Mouse (Mus musculus): ENCODE measurements around the gene Trnt1.

Gene Trnt1

DNA sequence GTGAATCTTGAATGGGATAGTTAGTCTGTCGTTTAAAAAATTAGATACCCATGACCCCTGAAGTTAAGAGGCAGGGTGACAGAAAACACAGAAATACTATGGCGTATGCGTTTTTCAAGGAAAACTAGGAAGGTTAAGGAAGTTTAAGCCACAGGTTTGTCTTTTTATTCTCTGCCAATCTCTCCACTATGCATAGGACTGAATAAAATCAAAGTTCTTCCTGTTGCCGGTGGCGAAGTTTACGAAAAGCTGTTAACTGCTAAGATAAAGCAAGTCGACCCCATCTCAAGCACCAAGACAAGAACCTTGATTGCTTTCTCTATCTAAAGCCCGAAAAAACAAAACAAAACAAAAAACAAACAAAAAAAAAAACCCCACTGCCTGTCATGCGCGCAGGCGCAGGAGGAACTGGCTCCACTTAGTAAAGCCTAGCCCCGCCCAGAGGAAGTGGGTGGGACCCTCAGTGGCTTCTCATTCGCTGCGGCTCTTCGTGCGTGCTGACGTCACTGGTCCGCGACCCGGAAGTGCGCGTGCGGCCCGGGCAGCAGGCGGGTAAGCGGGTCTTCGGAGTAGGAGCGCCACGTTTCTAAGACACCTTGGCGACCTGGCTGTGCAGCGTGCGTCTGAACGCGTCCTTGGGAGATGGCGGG, at the start of gene Trnt1:
Trnt1 (plus strand) TSS at position 481 of the 650 bp plus-strand sequence.
- DNase-seq (ENCODE audit: low spot score): peak; percentile 98

GRCm38 (mm10) chr6:106725642-106726041, 43.3 kb upstream of the Trnt1 start:
- DNase-seq (ENCODE audit: low spot score): no peak

DNA sequence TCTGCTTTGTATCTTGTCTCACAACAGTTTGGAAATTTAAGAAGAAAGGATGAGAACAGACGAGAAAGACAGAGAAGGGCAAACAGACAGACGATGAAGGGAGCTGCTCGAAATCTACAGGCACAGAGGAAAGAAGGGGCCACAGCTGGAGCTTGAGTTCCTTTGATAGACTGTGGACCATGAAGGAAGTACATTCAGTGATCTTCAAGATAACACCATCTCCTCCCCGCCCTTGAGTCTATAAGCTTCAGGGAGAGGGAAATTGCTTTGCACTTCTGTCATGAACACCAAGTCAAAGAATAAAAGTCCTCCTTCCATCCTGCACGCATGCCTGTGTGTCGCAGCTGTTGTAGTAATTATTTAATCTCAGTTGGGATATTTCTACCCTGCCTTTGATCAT, 42.8 kb upstream of the Trnt1 start:
- DNase-seq (ENCODE audit: low spot score): no peak

GRCm38 (mm10) chr6:106727703-106728102, 41.2 kb upstream of the Trnt1 start:
- DNase-seq (ENCODE audit: low spot score): no peak

- no peak for DNase-seq (ENCODE audit: low spot score)
Observed at GRCm38 (mm10) chr6:106729682-106730314, 39.1 kb upstream of the Trnt1 start.

DNA sequence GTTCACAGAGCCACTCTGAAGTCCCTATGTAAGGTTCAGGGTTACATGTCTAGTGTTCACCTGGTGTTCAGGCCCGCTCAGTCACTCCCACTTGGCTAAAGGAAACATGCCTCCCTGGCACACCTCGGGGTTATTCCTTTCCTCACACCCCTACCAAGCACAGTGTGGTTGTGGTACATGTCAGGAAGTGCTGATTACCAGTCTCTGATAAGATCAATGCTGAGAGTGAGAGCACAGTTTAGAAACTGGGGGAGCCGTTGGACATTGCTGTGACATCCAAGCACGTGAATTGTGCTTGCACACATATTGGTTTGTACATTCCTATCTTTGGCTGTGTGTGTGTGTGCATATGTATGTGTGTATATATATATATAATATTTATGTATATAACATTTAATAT, 36.4 kb upstream of the Trnt1 start:
- no peak for DNase-seq (ENCODE audit: low spot score)

DNA sequence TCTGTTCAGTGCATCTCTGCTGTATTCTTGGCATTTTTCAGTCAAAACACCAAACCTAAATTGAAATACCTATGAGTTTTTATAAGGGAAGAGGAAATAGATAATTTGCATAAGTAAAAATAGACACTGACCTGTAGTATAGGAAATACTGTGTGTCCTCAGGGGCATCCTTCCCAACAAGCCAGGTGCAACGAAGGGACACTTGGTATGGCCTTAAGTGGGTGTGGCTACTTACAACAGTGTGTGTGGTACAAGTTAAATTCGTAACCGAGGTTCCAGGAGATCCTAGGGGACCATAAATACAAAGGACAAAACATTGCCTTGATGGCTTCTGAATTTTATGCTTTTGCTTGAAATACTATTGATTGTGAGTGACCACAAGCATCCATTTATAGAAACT, 30.7 kb upstream of the Trnt1 start:
- DNase-seq (ENCODE audit: low spot score): no peak

DNA sequence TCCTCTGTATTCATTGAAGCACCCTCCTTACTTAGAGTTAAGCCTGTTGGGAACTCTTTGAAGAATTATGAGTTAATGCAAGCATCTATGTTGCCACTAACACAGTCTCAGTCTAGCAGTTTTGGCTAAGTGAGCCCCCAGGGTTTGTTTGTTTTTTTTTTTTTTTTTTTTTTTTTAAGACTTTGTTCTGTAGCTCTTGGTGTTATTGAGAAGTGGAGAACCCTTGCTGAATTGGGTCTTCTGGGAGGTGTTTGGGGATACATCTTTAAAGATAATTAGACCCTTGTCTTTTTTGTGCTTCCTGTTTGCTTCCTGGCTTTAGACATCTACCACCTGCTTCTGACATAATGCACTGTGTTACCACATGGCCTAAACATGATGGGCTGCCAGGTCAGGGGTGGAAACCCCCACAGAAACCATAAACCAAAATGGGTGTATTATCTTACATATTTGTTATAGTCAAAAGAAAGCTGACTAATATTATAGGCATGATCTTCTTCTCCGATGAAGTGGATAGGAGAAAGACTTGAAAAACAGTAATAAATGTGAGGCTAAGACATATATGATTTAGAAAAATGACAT, 28.6 kb upstream of the Trnt1 start:
- DNase-seq (ENCODE audit: low spot score): no peak

DNA sequence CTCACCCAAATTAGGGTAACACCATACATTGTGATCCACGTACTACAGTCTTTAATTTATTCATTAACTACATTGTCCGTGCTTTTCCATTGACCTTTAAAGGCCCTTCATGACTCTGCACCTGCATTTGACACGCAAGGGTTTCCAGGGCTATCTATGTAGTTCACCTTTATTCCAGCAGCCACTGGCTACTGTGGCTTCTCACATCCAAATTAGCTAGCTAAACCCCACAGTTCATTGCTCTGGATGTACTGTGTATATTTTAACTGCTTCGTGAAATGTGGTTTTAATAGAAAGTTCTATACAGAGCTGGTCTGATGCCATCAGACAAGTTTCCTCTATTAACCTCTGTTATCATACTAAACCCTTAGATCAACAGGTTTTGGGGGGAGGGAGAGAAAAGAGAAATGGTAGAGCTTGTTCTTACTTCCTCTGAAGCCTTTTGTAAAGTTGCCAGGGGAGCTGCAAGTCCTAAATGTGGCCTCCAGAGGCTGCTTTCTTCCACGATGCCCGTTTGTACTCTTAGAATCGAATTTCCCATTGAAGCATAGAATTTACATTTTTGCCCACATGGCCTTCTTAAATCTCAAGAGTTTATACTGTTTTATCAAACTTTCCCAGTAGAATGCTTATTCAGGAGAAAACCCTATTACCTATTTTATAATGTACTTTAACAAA, 25.2 kb upstream of the Trnt1 start:
- no peak for DNase-seq (ENCODE audit: low spot score)

DNA sequence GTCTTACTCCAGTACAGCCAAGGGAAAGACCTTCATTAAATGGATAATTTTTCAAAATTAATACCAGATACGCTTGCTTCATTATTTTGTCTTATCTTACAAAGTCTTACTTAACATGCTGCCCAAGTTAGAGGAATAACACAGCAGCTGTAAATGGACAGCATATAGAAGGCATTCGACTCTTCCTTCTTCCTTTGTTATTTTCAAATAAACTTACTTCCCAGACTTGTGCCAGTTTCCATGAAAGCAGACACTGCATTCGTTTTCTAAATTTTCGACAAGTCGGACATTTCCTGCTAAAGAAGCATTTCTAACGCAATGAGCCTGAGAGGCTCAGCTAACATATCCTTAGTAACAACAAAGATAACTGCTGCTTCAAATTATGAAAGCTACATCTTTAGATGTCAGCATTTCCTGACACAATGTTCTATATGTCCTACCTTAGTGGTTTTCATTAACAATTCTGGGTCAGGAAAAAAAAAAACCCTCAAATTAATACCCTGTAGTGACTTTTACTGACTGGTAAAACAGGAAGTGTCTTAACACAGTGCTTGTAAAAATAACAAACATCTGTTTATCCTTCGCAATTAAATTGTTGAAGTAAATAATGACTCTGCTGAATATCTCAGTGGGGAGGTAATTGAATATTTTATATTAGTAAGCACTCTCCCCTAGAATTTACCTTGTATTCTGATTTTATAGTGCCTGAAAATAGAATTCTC, 23.1 kb upstream of the Trnt1 start:
- DNase-seq (ENCODE audit: low spot score): no peak

DNA sequence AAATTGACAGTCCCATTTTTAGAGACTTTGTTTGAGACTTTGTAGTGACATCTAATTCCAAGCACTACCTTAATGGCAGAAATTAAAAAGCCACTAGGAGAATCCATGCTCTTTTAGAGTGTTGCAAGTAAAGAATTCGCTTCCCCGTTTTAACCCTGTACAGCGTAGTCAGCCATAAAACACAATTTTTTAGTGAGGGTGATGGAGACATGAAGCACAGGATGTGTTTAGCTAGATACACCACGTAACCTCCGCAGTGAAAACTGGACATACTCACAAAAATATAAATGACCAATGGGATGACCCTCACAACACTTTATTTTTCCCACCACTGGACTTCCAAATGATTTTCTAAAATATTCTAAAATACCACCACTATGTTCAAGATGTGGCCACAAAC, 21.7 kb upstream of the Trnt1 start:
- DNase-seq (ENCODE audit: low spot score): no peak

DNA sequence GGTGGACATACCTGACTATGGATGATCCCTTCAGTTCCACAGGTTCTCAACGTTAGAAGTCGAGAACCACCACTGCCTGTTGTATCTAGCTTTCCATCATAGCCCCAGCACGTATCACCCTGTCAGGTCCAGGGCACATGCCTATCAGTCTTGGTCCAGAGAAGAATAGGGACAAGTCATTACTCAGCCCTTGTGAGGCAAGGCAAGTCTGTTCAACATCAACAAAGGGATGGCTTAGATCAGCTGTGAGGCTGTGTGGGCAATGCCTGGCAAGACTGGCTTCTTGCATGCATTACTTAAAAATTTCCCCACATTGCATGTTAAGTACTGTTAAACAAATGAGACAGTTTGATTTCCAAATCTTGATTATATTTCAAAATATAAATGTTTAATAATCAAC, 21.1 kb upstream of the Trnt1 start:
- no peak for DNase-seq (ENCODE audit: low spot score)

GRCm38 (mm10) chr6:106748887-106749388, 20.0 kb upstream of the Trnt1 start, which contains the start of gene Il5ra:
Il5ra (minus strand) TSS chr6:106749037.
- no peak for DNase-seq (ENCODE audit: low spot score)

- no peak for DNase-seq (ENCODE audit: low spot score)
Observed at GRCm38 (mm10) chr6:106750291-106750690, 18.6 kb upstream of the Trnt1 start.

DNA sequence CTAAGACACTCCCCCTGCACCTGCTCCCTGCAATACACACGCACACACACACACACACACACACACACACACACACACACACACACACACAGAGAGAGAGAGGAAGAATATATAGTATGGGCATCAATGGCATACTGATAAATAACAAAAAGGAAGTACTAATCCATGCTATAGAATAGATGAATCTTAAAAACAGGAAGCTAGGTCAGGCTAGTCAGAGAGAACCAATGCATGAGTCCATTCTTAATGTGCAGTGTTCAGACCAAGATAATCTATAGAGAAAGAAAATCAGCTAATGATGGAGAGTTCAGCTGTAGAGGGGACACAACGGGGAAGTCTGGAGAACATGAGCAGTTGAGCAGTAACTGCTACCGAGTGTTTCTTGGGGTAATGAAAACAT, 10.6 kb upstream of the Trnt1 start:
- no peak for DNase-seq (ENCODE audit: low spot score)

DNA sequence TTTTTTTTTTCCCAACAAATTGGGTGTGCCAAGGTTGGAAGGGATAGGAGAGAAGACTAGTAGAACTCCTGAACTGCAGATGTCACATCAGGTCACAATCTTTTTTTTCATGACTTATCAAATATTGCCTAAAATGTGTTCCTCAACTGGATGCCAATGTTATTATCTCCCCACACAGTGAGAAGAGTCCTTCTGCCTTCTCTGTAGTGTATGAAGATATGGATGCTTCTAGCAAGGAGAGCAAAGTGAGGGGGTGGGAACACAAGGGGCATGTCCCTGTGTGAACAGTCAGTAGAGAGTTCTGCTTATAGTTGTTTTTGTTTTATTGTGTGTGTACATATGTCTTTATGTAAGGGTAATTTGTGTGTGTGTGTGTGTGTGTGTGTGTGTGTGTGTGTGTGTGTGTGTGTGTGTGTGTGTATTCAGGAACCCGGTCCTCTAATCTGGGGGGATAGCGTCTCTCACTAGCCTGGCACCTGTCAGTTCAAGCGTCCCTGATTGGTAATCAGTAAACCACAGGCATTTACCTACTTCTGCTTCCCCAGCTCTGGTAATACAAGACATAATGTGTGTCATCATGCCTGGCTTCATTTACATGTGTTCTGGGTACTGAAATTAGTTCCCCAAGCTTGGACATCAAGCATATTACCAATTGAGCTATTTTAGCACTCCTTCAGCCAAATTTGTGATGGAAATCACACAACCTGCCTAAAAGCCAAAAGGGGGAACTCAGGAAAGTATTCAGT, 8.3 kb upstream of the Trnt1 start:
- DNase-seq (ENCODE audit: low spot score): no peak

- no peak for DNase-seq (ENCODE audit: low spot score)
Observed at GRCm38 (mm10) chr6:106761486-106761885, 7.4 kb upstream of the Trnt1 start.

DNA sequence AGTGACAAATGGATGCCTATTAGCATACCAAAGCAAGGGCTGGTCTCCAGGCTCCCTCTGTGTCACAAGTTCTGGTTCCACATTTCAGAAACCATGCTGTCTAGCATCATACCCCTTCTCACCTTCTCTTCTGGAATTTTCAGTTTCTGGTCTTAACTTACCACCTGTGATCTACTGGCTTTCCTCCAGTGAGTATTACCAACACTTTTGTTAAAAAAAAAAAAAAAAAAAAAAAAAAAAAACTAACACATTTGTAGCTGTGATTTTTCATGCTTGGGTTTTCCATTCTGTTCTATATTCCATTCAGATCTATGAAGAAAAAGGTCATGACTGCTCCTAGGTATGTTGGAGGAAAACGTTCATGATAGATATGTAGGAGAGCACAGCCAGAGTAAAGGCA, 3.0 kb upstream of the Trnt1 start:
- no peak for DNase-seq (ENCODE audit: low spot score)

DNA sequence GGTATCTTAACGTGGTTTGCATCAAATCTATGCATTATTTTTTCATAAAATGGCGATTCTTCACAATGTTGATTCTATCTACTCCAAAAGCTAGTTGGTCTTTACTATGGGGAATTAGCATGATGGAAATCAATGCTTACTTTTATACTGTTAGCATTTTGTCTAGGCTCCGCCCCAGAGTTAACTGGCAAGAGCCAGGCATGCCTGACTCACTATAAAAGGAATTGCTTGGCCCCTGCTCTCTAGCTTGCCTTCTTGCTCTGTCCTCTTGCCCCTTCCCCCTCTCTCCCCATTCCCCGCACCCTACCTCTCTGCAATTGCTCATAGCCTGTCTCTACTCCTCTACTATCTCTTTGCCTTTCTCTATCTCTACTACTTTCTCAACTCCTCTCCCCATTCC, 2.1 kb upstream of the Trnt1 start:
- no peak for DNase-seq (ENCODE audit: low spot score)

DNA sequence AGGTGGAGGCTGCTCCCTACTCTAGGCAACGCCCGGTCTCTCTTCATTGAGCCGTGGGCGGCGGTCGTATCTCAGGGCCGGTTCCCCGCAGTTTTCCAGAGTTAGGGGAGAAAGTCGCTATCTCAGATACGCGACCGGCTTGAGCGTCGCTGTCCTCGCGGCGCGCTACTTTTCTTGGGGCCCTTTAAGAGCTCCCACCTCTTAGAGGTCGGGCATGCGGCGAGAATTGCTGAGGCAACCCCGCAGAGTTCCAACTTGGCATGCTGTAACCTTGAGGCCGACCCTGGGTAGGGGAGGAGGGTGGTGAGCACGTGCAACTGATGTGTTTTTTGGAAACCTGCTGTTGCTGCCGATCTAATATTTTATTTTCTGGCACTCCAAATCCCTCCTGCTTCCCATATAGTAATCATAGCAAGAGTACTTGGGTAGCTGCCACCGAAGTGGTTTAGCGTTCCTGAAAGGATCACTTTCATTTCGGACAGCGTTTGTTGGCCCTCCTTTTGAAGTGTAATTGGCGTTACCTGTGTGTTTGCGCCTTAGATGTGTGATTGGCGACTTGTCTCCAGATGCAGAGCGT, 458 bp downstream of the Trnt1 start:
- no peak for DNase-seq (ENCODE audit: low spot score)

DNA sequence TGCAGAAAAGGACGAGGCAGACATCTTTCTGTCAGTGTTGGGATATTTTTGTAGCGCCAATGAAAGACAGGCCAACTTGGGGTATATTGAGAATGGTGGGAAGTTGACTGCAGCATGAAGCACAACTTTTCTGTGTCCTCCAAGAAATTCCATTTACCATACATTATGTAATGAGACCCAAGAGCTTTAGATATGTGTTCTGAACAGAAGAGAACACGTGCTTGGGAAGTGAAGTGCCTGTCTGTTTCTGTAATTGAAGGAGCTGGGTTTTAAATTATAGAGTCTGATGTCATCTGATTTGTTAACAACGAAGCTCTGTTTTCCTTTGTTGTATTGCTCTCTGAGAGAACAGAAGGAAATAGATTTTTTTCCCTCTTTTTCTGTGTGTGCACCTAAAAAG, 1.1 kb downstream of the Trnt1 start:
- no peak for DNase-seq (ENCODE audit: low spot score)

Measured in lung, postnatal 25 days (tissue).